Mouse (Mus musculus): Measurements from ENCODE around the gene Smarcc2. TPM values are rescaled to one million over a fixed set of nuclear protein-coding genes. Genes with fewer than 3 reads are reported as not detected.
"Not testable (repeated sequence)": the region's sequence is repeated elsewhere in the genome, so short reads cannot be mapped to it uniquely, and the experiment has no call there.

Gene Smarcc2
- polyA plus RNA-seq, 1 experiment from 2014 or later: 57.1 TPM

GRCm38 (mm10) chr10:128486370-128486769, 27.3 kb downstream of the Smarcc2 start:
- H3K4me1 ChIP-seq: peaks cover 26% of the 10 kb centered on the region
- no peaks in the 10 kb centered on the region for H3K27me3 ChIP-seq (replicated peaks)
- no peaks in the 10 kb centered on the region for H3K9me3 ChIP-seq
- H3K4me2 ChIP-seq: no peak overlapping the region
- H3K9ac ChIP-seq: no peak overlapping the region
- H3K27ac ChIP-seq (replicated peaks): no peak overlapping the region
- no peak overlapping the region for H3K4me3 ChIP-seq
- peaks cover 99% of the 10 kb centered on the region for H3K36me3 ChIP-seq
- ATAC-seq (ENCODE audit: extremely low read depth, insufficient number of reproducible peaks, low FRiP score, low TSS enrichment): no peak
- WGBS: 73% methylated on average over 7 of the region's 7 CpGs

GRCm38 (mm10) chr10:128487861-128488712, 29.0 kb downstream of the Smarcc2 start:
- peaks cover 38% of the 10 kb centered on the region for H3K4me1 ChIP-seq
- 90% methylated on average over 22 of the region's 22 CpGs for WGBS
- no peaks in the 10 kb centered on the region for H3K9me3 ChIP-seq
- no peak overlapping the region for H3K4me3 ChIP-seq
- no peak overlapping the region for H3K4me2 ChIP-seq
- ATAC-seq (ENCODE audit: extremely low read depth, insufficient number of reproducible peaks, low FRiP score, low TSS enrichment): no peak
- H3K9ac ChIP-seq: peak overlapping the region; percentile 21; the same call in 1 of the 2 replicates
- peak overlapping the region; percentile 20; the same call in 1 of the 2 replicates for H3K27ac ChIP-seq (replicated peaks)
- peaks cover 93% of the 10 kb centered on the region for H3K36me3 ChIP-seq
- no peaks in the 10 kb centered on the region for H3K27me3 ChIP-seq (replicated peaks)

GRCm38 (mm10) chr10:128488776-128489175, 29.7 kb downstream of the Smarcc2 start:
- Histone ChIP-seq H3K4me1 (peaks cover 38% of the 10 kb centered on the region), H3K4me2 (no peak overlapping the region), H3K27ac (replicated peaks) (peak overlapping the region; percentile 20), H3K4me3 (no peak overlapping the region), H3K27me3 (replicated peaks) (no peaks in the 10 kb centered on the region), H3K36me3 (peaks cover 86% of the 10 kb centered on the region), H3K9me3 (no peaks in the 10 kb centered on the region), H3K9ac (0 out of 2 replicates have a peak overlapping the region, but pooled peaks have one; percentile 21)
- no peak for ATAC-seq (ENCODE audit: extremely low read depth, insufficient number of reproducible peaks, low FRiP score, low TSS enrichment)
- 83% methylated on average over 4 of the region's 4 CpGs for WGBS

- Histone ChIP-seq H3K36me3 (peaks cover 80% of the 10 kb centered on the region), H3K4me3 (0 out of 2 replicates have a peak overlapping the region, but pooled peaks have one; percentile 69), H3K27me3 (replicated peaks) (no peaks in the 10 kb centered on the region), H3K9ac (peak overlapping the region; percentile 92), H3K27ac (replicated peaks) (peak overlapping the region; percentile 99), H3K4me1 (peaks cover 38% of the 10 kb centered on the region), H3K4me2 (peak overlapping the region; percentile 91; the same call in 1 of the 2 replicates), H3K9me3 (no peaks in the 10 kb centered on the region)
- 57% methylated on average over 5 of the region's 5 CpGs for WGBS
- no peak for ATAC-seq (ENCODE audit: extremely low read depth, insufficient number of reproducible peaks, low FRiP score, low TSS enrichment)
These were observed 30.3 kb downstream of the Smarcc2 start for GRCm38 (mm10) chr10:128489380-128489779.

- no peak for ATAC-seq (ENCODE audit: extremely low read depth, insufficient number of reproducible peaks, low FRiP score, low TSS enrichment)
- Histone ChIP-seq H3K27ac (replicated peaks) (peak overlapping the region; percentile 99), H3K27me3 (replicated peaks) (no peaks in the 10 kb centered on the region), H3K4me2 (peak overlapping the region; percentile 91), H3K9me3 (no peaks in the 10 kb centered on the region), H3K4me1 (peaks cover 42% of the 10 kb centered on the region), H3K4me3 (0 out of 2 replicates have a peak overlapping the region, but pooled peaks have one; percentile 69), H3K9ac (peak overlapping the region; percentile 92), H3K36me3 (peaks cover 76% of the 10 kb centered on the region)
- 39% methylated on average over 4 of the region's 4 CpGs for WGBS
These were observed 30.7 kb downstream of the Smarcc2 start for GRCm38 (mm10) chr10:128489785-128490184.

GRCm38 (mm10) chr10:128490232-128490631, 31.2 kb downstream of the Smarcc2 start:
- peak overlapping the region; percentile 92 for H3K9ac ChIP-seq

GRCm38 (mm10) chr10:128490912-128491311, 31.9 kb downstream of the Smarcc2 start:
- Histone ChIP-seq H3K4me2 (peak overlapping the region; percentile 91), H3K4me1 (peaks cover 53% of the 10 kb centered on the region), H3K27me3 (replicated peaks) (no peaks in the 10 kb centered on the region), H3K9ac (peak overlapping the region; percentile 92), H3K9me3 (no peaks in the 10 kb centered on the region), H3K36me3 (peaks cover 65% of the 10 kb centered on the region), H3K27ac (replicated peaks) (peak overlapping the region; percentile 99), H3K4me3 (peak overlapping the region; percentile 69)
- no peak for ATAC-seq (ENCODE audit: extremely low read depth, insufficient number of reproducible peaks, low FRiP score, low TSS enrichment)
- 34% methylated on average over 5 of the region's 5 CpGs for WGBS

More at GRCm38 (mm10) chr10:128490232-128490631, 31.2 kb downstream of the Smarcc2 start:
- ATAC-seq (ENCODE audit: extremely low read depth, insufficient number of reproducible peaks, low FRiP score, low TSS enrichment): no peak
- Histone ChIP-seq H3K36me3 (peaks cover 72% of the 10 kb centered on the region), H3K4me2 (peak overlapping the region; percentile 91), H3K27me3 (replicated peaks) (no peaks in the 10 kb centered on the region), H3K4me3 (0 out of 2 replicates have a peak overlapping the region, but pooled peaks have one; percentile 69), H3K4me1 (peaks cover 46% of the 10 kb centered on the region), H3K9me3 (no peaks in the 10 kb centered on the region), H3K27ac (replicated peaks) (peak overlapping the region; percentile 99)
- 26% methylated on average over 5 of the region's 5 CpGs for WGBS

GRCm38 (mm10) chr10:128491495-128491894, 32.4 kb downstream of the Smarcc2 start:
- Histone ChIP-seq H3K27ac (replicated peaks) (peak overlapping the region; percentile 99), H3K4me3 (peak overlapping the region; percentile 69), H3K36me3 (peaks cover 60% of the 10 kb centered on the region), H3K27me3 (replicated peaks) (no peaks in the 10 kb centered on the region), H3K4me2 (peak overlapping the region; percentile 91), H3K9ac (peak overlapping the region; percentile 92), H3K9me3 (no peaks in the 10 kb centered on the region), H3K4me1 (peaks cover 59% of the 10 kb centered on the region)
- 24% methylated on average over 6 of the region's 6 CpGs for WGBS
- no peak for ATAC-seq (ENCODE audit: extremely low read depth, insufficient number of reproducible peaks, low FRiP score, low TSS enrichment)

- peaks cover 55% of the 10 kb centered on the region for H3K36me3 ChIP-seq
- H3K27ac ChIP-seq (replicated peaks): peak overlapping the region; percentile 99
- WGBS: 21% methylated on average over 8 of the region's 8 CpGs
- H3K4me2 ChIP-seq: peak overlapping the region; percentile 91
- H3K4me1 ChIP-seq: peaks cover 65% of the 10 kb centered on the region
- not testable (repeated sequence) for ATAC-seq (ENCODE audit: extremely low read depth, insufficient number of reproducible peaks, low FRiP score, low TSS enrichment); H3K27me3 ChIP-seq (replicated peaks); H3K9me3 ChIP-seq
- peak overlapping the region; percentile 92 for H3K9ac ChIP-seq
- H3K4me3 ChIP-seq: peak overlapping the region; percentile 69
These were observed 33.0 kb downstream of the Smarcc2 start for GRCm38 (mm10) chr10:128492051-128492450.

- peak overlapping the region; percentile 69 for H3K4me3 ChIP-seq
- H3K36me3 ChIP-seq: peaks cover 47% of the 10 kb centered on the region
- H3K9ac ChIP-seq: peak overlapping the region; percentile 92
- H3K27me3 ChIP-seq (replicated peaks): no peaks in the 10 kb centered on the region
- peaks cover 71% of the 10 kb centered on the region for H3K4me1 ChIP-seq
- peak overlapping the region; percentile 91 for H3K4me2 ChIP-seq
- H3K27ac ChIP-seq (replicated peaks): peak overlapping the region; percentile 99
- ATAC-seq (ENCODE audit: extremely low read depth, insufficient number of reproducible peaks, low FRiP score, low TSS enrichment): peak; percentile 49; the same call in 1 of the 2 replicates
- 13% methylated on average over 12 of the region's 12 CpGs for WGBS
- H3K9me3 ChIP-seq: no peaks in the 10 kb centered on the region
These were observed 33.7 kb downstream of the Smarcc2 start for GRCm38 (mm10) chr10:128492633-128493311.

GRCm38 (mm10) chr10:128493319-128493694, 34.3 kb downstream of the Smarcc2 start:
- Histone ChIP-seq H3K9ac (peak overlapping the region; percentile 92), H3K27ac (replicated peaks) (peak overlapping the region; percentile 99)
- under 1% methylated on average over 12 of the region's 12 CpGs for WGBS

More at GRCm38 (mm10) chr10:128493319-128493694, 34.3 kb downstream of the Smarcc2 start:
- peak; percentile 1; the same call in 1 of the 2 replicates for ATAC-seq (ENCODE audit: extremely low read depth, insufficient number of reproducible peaks, low FRiP score, low TSS enrichment)
- Histone ChIP-seq H3K9me3 (no peaks in the 10 kb centered on the region), H3K36me3 (peaks cover 42% of the 10 kb centered on the region), H3K4me2 (peak overlapping the region; percentile 91), H3K4me1 (peaks cover 75% of the 10 kb centered on the region), H3K4me3 (peak overlapping the region; percentile 69), H3K27me3 (replicated peaks) (no peaks in the 10 kb centered on the region)
